Mouse (Mus musculus) G1E (cell line): ENCODE results near the gene Slc35e3.

Experiments used
- CTCF ChIP-seq: IDR thresholded peaks from 2 replicates; pipeline ENCODE4 v1.5.1; 2012; ENCODE audit warnings: low read depth, low read length, inconsistent platforms, mixed read lengths
- POLR2AphosphoS5 ChIP-seq: IDR thresholded peaks from 2 replicates; pipeline ENCODE4 v1.6.1; 2012; ENCODE audit warnings: low read depth, low read length, inconsistent platforms; ENCODE audit not compliant: insufficient replicate concordance
- TAL1 ChIP-seq: conservative IDR thresholded peaks from 2 replicates; pipeline ENCODE4 v1.6.1; 2012; ENCODE audit warnings: low read depth, low read length, inconsistent platforms, mixed read lengths

GRCm38 (mm10) chr10:117741698-117742475 is 4.3 kb downstream of the Slc35e3 start:
- TF ChIP-seq CTCF (no peak), POLR2AphosphoS5 (no peak), TAL1 (no peak)
